Mouse (Mus musculus): ENCODE results near the gene Dpep1.
"Not testable (repeated sequence)": the region's sequence is repeated elsewhere in the genome, so short reads cannot be mapped to it uniquely, and the experiment has no call there.

DNA sequence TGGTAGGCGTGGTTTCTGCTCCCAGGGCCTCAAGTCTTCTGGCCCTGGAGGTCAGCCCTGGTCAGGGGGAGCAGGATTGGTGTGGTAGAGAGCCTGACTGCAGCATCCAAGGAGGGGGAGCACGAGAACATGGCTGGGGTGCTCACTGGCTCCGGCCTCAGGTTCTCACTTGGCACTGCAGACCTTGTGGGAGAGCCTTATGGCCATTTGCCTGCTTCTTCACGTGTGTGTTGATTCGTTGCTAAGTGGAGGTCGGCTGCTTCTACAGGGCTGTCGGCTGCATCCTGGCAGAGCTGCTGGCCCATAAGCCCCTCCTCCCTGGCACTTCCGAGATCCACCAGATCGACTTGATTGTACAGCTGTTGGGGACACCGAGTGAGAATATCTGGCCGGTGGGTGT is 44.3 kb downstream of the Dpep1 start:
- TF ChIP-seq POLR2A (IDR thresholded peaks at IDR 0.05; ENCODE audit: low read depth, low read length); CTCF (IDR thresholded peaks at IDR 0.05; ENCODE audit: extremely low read depth, insufficient read length, insufficient replicate concordance, low read depth, low read length): not testable (repeated sequence)
